Mouse (Mus musculus) ES-E14 (cell line): ENCODE data around the gene Olfr1278. TPM values are rescaled to one million over a fixed set of nuclear protein-coding genes. Genes with fewer than 3 reads are reported as not detected.
"Not testable (repeated sequence)": the region's sequence is repeated elsewhere in the genome, so short reads cannot be mapped to it uniquely, and the experiment has no call there.

Experiments used
- DNase-seq: peaks from one replicate; pipeline ENCODE4 v3.0.0-alpha.2; 2013; ENCODE audit warnings: low read depth, low spot score
- H3K27ac ChIP-seq: 2 replicates; pipeline ENCODE4 v1.5.1; 2012; ENCODE audit warnings: low read depth, mild to moderate bottlenecking, low read length, moderate library complexity, mixed read lengths; ENCODE audit not compliant: poor library complexity, insufficient read depth, severe bottlenecking
- H3K36me3 ChIP-seq: 2 replicates; pipeline ENCODE4 v1.6.1; 2012; ENCODE audit warnings: mild to moderate bottlenecking, low read length, moderate library complexity, mixed read lengths; ENCODE audit not compliant: control insufficient read depth, poor library complexity, insufficient read depth, severe bottlenecking
- H3K4me1 ChIP-seq, 2 experiments: fragments of 150-350 bp in 1 of 2; sonication (generic) in 1 of 2; 2 replicates each; pipeline ENCODE4 v1.6.1; 2012; ENCODE audit warnings: low read length in 2 of 2, mild to moderate bottlenecking in 1 of 2, mixed read lengths in 1 of 2; ENCODE audit not compliant: control insufficient read depth in 2 of 2, insufficient read depth in 2 of 2, poor library complexity in 1 of 2
- H3K4me3 ChIP-seq, 2 experiments: fragments of 150-350 bp in 1 of 2; sonication (generic) in 1 of 2; 2 replicates each; pipeline ENCODE4 v1.5.1; 2012; ENCODE audit warnings: low read length in 2 of 2, low read depth in 1 of 2, mild to moderate bottlenecking in 1 of 2, mixed read lengths in 1 of 2; ENCODE audit not compliant: insufficient read depth in 1 of 2, poor library complexity in 1 of 2, severe bottlenecking in 1 of 2
- H3K9ac ChIP-seq: 2 replicates; pipeline ENCODE4 v1.6.1; 2012; ENCODE audit warnings: low read depth, mild to moderate bottlenecking, low read length, mixed read lengths; ENCODE audit not compliant: poor library complexity, insufficient read depth, severe bottlenecking
- H3K9me3 ChIP-seq: fragments of 150-350 bp; sonication (generic); 2 replicates; pipeline ENCODE4 v1.6.1; 2012; ENCODE audit warnings: low read depth, mild to moderate bottlenecking, low read length; ENCODE audit not compliant: control insufficient read depth, insufficient read depth
- CHD2 ChIP-seq: IDR thresholded peaks from 2 replicates; pipeline ENCODE4 v1.6.1; 2014; ENCODE audit warnings: mild to moderate bottlenecking, low read depth, low read length, inconsistent platforms
- HCFC1 ChIP-seq: IDR thresholded peaks from 2 replicates; pipeline ENCODE4 v1.6.1; 2012; ENCODE audit warnings: low read length, inconsistent platforms, borderline replicate concordance; ENCODE audit not compliant: insufficient read depth
- MAFK ChIP-seq: IDR thresholded peaks from 2 replicates; pipeline ENCODE4 v1.6.1; 2014; ENCODE audit warnings: mild to moderate bottlenecking, low read depth, low read length, inconsistent platforms; ENCODE audit not compliant: insufficient read depth
- ZC3H11A ChIP-seq: IDR thresholded peaks from 2 replicates; pipeline ENCODE4 v1.6.1; 2012; ENCODE audit warnings: low read depth, mild to moderate bottlenecking, inconsistent platforms, low read length, borderline replicate concordance
- ZNF384 ChIP-seq: IDR thresholded peaks from 2 replicates; pipeline ENCODE4 v1.6.1; 2012; ENCODE audit warnings: low read depth, low read length, inconsistent platforms
- in situ Hi-C, 2 experiments: fragments of 600-800 bp; cut with MboI; formaldehyde crosslinking; loops; one replicate each; pipeline ENCODE4 v1.15.1; 2025; ENCODE audit warnings: low sequenced_read_pairs in 2 of 2, inconsistent platforms in 1 of 2; ENCODE audit not compliant: unreplicated experiment in 2 of 2
- total RNA-seq: library from RNA; depleted of rRNA; stranded (reverse); fragments of 300-350 nt; gene quantifications from 2 replicates; pipeline ENCODE4 v1.2.3, GENCODE M21; 2012; rRNA removed

The Olfr1278 gene
- total RNA-seq, 1 experiment, result not detected

- no peak for DNase-seq
- H3K27ac ChIP-seq, result no peak within 1 kb of the TSS
- TF ChIP-seq MAFK, result no peak
- no peak for TF ChIP-seq CHD2
- no peak for TF ChIP-seq ZC3H11A
- TF ChIP-seq HCFC1, result no peak
- TF ChIP-seq ZNF384, result no peak
- no peaks in the 10 kb centered on the region for H3K9me3 ChIP-seq
- H3K36me3 ChIP-seq, result no peaks in the 10 kb centered on the region
- H3K4me1 ChIP-seq, result no peaks in the 10 kb centered on the region
- H3K4me3 ChIP-seq, result no peak within 1 kb of the TSS
- no peak within 1 kb of the TSS for H3K9ac ChIP-seq
- in situ Hi-C loops, result no loop called here
These were observed 10.4 kb downstream of the Olfr1278 start, which contains the start of gene Olfr1279 for GRCm38 (mm10) chr2:111300374-111300773. Gene Olfr1279 (plus strand): TSS chr2:111300635.

DNA sequence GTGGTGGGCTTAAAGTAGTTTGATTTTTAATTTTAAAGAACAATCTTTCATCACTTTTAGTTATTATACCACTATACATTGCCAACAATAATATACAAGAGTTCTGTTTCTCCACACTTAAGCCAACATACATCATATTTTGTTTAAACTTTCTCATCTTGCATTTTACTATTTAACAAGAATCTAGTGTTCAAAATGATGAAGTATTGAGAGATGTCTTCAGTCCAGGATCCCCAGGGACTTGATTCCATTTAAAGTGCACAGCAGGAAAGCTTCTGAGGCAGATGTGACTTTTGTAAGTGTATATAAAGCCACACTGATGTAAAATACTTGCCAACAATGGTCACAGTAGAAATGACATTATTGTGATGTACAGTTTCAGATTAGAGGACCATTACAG, 23.8 kb downstream of the Olfr1278 start, which contains the start of gene Olfr1280:
Olfr1280 (plus strand) TSS at position 301 of the 400 bp plus-strand sequence.
- DNase-seq, result no peak
- H3K36me3 ChIP-seq, result no peaks in the 10 kb centered on the region
- no peaks in the 10 kb centered on the region for H3K4me1 ChIP-seq
- H3K9me3 ChIP-seq, result no peaks in the 10 kb centered on the region
- H3K27ac ChIP-seq, result no peak within 1 kb of the TSS
- no peak within 1 kb of the TSS for H3K9ac ChIP-seq
- in situ Hi-C loops, result no loop called here
- TF ChIP-seq ZC3H11A (no peak), ZNF384 (no peak), MAFK (no peak), CHD2 (no peak), HCFC1 (no peak)
- H3K4me3 ChIP-seq, result no peak within 1 kb of the TSS

GRCm38 (mm10) chr2:111326220-111326619, 36.3 kb downstream of the Olfr1278 start, which contains the start of gene Olfr1281:
Gene Olfr1281 (plus strand): TSS chr2:111326520.
- H3K9ac ChIP-seq, result no peak within 1 kb of the TSS

GRCm38 (mm10) chr2:111333721-111334120, 43.8 kb downstream of the Olfr1278 start:
- H3K4me3 ChIP-seq, H3K4me1 ChIP-seq, H3K27ac ChIP-seq, H3K36me3 ChIP-seq, H3K9ac ChIP-seq, H3K9me3 ChIP-seq, in situ Hi-C loops, DNase-seq: not testable (repeated sequence)

More at GRCm38 (mm10) chr2:111326220-111326619, 36.3 kb downstream of the Olfr1278 start, which contains the start of gene Olfr1281:
- no peaks in the 10 kb centered on the region for H3K4me1 ChIP-seq
- no peak for DNase-seq
- no peak within 1 kb of the TSS for H3K27ac ChIP-seq
- no peaks in the 10 kb centered on the region for H3K9me3 ChIP-seq
- TF ChIP-seq HCFC1, result no peak
- TF ChIP-seq CHD2, result no peak
- no peak for TF ChIP-seq MAFK
- TF ChIP-seq ZNF384, result no peak
- TF ChIP-seq ZC3H11A, result no peak
- H3K36me3 ChIP-seq, result no peaks in the 10 kb centered on the region
- in situ Hi-C loops, result no loop called here
- H3K4me3 ChIP-seq, result no peak within 1 kb of the TSS

DNA sequence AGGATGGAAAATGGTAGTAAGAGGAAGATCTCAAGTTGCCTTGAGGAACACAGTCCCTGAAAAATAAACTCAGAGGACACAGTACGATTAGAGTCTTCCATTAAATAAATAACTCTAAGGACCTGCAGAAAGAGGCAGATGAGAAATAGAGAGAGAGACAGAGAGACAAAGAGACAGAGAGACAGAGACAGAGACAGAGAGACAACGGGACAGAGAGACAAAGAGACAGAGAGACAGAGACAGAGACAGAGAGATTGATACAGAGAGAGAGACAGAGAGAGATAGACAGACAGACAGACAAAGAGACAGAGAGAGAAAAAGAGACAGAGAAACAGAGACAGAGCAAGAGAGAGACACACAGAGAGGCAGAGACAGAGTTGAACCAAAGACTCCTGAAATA, 46.0 kb downstream of the Olfr1278 start, which contains the start of gene Olfr1282:
Olfr1282 (minus strand) TSS at position 101 of the 400 bp plus-strand sequence.
- H3K9ac ChIP-seq, result no peak within 1 kb of the TSS
- DNase-seq, result no peak
- no peaks in the 10 kb centered on the region for H3K4me1 ChIP-seq
- no peak within 1 kb of the TSS for H3K4me3 ChIP-seq
- in situ Hi-C loops, result no loop called here
- H3K36me3 ChIP-seq, result no peaks in the 10 kb centered on the region
- no peak within 1 kb of the TSS for H3K27ac ChIP-seq
- no peak for TF ChIP-seq ZC3H11A
- TF ChIP-seq HCFC1, result no peak
- no peak for TF ChIP-seq CHD2
- TF ChIP-seq MAFK, result no peak
- no peak for TF ChIP-seq ZNF384
- H3K9me3 ChIP-seq, result no peaks in the 10 kb centered on the region

Other genes with a start within 250 kb of the Olfr1278 start
- gene Gm13941, start 184.2 kb upstream of the Olfr1278 start, total RNA-seq, result not detected in 2 replicates
- gene Gm15130, start 137.2 kb upstream of the Olfr1278 start, total RNA-seq, result not detected in 2 replicates
- gene 4930430A15Rik, start 60.5 kb upstream of the Olfr1278 start, total RNA-seq, result not detected in 2 replicates
- gene Olfr1275, start 54.9 kb upstream of the Olfr1278 start, total RNA-seq, result not detected in 2 replicates
- gene Olfr1276, start 35.6 kb upstream of the Olfr1278 start, total RNA-seq, result not detected in 2 replicates
- 0.09 and 0.32 TPM in 2 replicates for gene Olfr1277, start 16.0 kb upstream of the Olfr1278 start, total RNA-seq
- gene Olfr1279, start 10.5 kb downstream of the Olfr1278 start, total RNA-seq, result not detected in 2 replicates
- not detected in 2 replicates for gene Olfr1280, start 23.9 kb downstream of the Olfr1278 start, total RNA-seq
- not detected in 2 replicates for gene Olfr1281, start 36.4 kb downstream of the Olfr1278 start, total RNA-seq
- gene Olfr1282, start 45.9 kb downstream of the Olfr1278 start, total RNA-seq, result not detected in 2 replicates
- gene Olfr1283, start 76.7 kb downstream of the Olfr1278 start, total RNA-seq, result not detected in 2 replicates
- not detected in 2 replicates for gene Olfr1284, start 85.4 kb downstream of the Olfr1278 start, total RNA-seq
- not detected in 2 replicates for gene Olfr1286, start 133.0 kb downstream of the Olfr1278 start, total RNA-seq
- not detected in 2 replicates for gene Olfr1287, start 159.0 kb downstream of the Olfr1278 start, total RNA-seq
- gene Olfr1288, start 184.0 kb downstream of the Olfr1278 start, total RNA-seq, result not detected in 2 replicates
- not detected in 2 replicates for gene Olfr1289, start 190.7 kb downstream of the Olfr1278 start, total RNA-seq
- 0.13 TPM in 1 of 2 replicates, not detected in the other for gene Olfr1290, start 203.7 kb downstream of the Olfr1278 start, total RNA-seq
- gene Olfr1291-ps1, start 207.0 kb downstream of the Olfr1278 start, total RNA-seq, result not detected in 2 replicates
- gene Olfr1293-ps, start 235.1 kb downstream of the Olfr1278 start, total RNA-seq, result not detected in 2 replicates